Mouse (Mus musculus): ENCODE measurements around the gene Irf4.

Irf4 gene

DNA sequence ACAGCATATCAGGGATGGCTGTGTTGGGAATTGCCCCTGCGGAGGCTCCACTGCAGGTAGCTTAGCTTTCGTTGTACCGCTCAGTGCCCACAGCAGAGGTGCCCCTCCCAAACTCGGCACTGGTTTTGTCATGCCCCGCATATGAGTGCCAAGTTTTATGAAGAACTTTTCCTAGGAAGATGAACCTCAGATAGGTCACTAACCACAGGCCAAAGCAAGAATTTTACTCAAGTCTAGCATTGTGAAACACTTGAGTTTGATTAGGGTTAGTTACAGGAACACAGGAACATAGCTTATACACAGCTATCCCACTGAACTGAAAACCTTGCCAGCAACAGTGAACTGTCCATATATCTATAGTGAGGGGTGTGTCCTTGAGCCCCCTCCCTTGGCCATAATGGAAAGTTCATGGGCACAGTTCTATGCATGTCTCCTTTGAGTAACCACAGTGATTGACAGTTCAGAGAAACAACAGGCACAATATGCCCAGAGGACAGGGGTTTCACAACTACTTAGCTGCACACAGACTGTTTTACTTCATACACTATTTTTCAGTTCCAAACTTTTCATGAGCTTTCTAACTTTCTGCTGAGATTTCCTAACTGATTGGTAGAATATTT is 53.4 kb downstream of the Irf4 start:
- DNase-seq (ENCODE audit: low read depth) = no peak

DNA sequence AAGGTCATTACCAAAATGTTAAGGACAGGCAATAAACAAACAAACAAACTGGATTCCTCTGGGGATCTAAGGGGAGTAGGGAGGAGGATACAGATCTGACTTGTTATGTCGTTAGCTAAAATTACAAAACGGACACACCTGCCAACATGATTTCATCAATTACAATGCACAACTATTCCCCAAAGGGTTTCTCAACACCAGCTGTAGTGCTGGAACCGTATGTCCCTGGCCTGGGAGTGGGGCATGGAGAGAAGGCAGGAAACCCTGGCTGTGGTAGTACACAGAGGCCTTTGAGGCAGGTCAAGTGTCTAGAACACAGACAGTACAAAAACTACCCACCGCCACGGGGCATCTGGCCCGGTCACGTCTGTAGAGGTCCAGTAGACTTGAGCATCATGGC is 60.2 kb downstream of the Irf4 start:
- DNase-seq (ENCODE audit: low read depth) = no peak

DNA sequence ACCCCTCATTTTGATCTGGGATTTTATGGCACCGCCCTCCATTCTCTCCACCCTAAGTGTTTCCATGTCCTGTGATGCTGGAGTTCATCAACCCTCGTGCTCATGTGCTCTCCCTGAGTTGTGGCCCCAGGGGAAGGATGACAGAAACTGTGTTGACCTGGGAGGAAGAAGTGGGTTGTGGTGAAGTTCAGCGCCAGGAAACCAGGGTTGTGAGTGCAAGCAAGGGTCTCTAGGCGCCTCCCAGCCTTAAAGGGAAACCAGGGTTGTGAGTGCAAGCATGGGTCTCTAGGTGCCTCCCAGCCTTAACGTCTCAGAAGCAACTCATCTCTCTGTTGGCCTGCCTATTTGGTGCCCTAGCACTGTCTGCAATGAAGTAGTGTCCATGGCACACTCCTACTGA is 64.4 kb downstream of the Irf4 start:
- DNase-seq (ENCODE audit: low read depth) = peak; percentile 58

DNA sequence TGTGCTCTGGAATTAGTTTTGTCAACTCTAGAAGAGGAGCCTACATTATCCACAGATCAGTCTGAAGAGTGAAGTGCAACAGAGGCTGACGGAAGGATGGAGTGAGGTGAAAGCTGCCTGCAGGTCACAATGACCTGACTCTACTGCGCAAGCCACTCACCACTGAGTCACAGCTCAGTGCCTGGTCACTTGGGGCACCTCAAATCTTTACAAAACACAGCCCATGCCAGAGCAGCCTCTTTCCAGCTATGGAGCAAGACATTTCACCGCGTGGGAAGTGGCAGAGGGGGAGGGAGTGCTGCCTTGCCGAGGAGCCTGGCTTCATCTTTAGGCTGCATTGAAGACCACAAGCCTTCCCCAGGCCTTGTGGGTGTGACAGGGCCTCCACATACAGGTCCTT is 65.2 kb downstream of the Irf4 start:
- DNase-seq (ENCODE audit: low read depth) = peak; percentile 35

Data from 416B (cell line).